Mouse (Mus musculus): ENCODE data around the gene Ncdn.
A peak's percentile ranks its signal among the peaks of the same experiment; 100 is the strongest.

Ncdn gene

DNA sequence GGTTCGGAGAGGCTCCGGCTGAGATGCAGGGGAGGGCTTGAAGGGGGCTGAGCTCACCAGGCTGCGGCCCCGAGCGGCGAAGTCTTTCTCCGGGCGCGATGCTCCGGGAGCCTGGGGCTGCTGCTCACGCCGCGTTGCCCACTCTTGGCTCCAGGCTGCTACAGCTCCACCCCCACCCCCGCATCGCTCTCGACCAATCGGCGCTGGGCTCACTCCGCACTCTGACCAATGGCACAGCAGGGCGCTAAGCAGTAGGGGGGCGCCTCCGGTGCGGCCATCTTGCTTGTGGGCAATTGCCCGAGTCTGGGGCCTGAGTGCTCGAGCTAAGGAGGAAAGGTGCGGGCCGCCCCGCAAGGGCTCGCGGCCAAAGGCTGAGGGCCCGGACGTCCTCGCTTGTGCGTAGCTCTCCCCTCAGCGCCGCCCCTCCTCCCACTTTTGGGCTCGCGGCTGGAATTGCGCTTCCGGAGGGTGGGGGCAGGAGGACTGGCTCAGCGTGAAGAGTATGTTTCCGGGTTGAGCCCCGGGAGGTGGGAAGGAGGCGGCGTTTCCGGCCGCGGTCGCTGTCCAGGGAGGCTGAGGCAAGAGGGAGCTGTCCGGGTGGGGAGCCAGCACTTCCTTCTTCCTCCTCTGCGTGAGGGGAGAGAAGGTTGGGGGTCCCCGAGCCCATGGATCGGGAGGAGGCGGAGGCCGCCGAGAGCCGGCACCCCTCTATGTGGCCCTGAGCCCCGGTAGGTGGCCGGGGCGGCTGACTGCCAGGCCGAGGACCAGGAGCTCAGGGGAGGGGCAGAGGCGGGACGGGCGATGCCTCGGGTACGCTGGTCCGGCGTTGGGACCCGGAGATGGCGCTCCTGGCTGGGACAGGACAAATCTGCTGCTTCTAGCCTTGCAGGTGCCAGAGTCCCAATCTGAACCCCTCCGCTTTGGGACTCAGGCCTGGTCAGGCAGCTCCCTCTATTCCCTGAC lies at the start of gene Ncdn, which contains the start of gene AU040320:
Ncdn (minus strand) TSS at position 171 of the 963 bp plus-strand sequence.
AU040320 (plus strand) TSS at position 277 of the 963 bp plus-strand sequence.
- DNase-seq = peak; percentile 98

DNA sequence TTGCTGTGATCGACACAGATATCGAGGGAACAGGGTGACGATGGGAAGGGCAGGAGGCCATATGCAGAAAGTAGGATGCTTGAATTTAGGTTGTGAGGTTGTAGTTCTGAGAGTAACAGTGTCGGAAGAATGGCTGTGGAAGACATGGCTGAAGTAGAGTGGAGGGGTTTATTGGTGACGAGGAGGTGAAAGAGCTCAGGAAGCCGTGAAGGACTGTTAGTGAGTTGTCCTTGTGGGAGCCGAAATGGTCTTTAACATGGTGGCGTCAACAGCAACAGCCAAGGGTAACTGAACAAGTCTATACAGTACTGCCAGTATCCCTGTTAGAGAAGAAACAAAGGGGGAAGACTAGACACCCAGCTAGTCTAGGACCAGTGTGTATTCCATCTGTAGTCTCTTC lies 48.9 kb upstream of the Ncdn start:
- DNase-seq = no peak

DNA sequence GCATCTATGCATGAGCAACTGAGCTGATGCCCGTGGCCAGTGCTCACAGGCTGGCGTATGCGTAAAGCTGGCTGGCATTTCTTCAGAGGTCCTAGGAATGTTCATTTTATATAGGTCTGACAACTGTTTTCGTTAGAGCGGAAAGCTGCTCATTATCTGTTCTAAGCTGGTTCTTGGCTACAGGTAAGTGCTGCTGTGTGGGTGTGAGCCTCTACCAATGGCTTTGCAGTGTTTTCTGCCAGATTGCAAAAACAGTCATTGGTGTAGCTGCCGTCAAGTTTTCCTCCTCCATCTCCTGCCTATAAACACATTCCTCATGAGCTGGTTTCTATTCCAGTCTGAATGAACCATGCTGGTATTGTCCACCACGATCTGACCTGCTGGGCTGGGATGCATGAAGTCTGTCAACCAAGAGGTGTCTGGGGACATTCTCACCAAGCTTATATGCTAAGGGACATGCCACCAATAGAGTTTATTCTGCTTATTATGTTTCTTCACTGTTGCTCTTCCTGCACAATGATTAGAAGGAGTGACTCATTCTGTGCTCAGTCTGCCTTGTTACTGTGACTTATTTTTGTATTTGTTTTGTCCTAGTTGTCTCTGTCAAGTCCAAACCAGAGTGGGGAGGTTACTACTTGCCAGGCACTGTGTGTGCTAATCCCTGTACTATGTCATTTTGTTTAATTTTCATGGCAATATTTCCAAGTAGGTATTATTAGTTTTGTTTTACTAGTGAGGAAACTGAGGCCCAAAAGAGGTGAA lies 39.3 kb upstream of the Ncdn start:
- no peak for DNase-seq

DNA sequence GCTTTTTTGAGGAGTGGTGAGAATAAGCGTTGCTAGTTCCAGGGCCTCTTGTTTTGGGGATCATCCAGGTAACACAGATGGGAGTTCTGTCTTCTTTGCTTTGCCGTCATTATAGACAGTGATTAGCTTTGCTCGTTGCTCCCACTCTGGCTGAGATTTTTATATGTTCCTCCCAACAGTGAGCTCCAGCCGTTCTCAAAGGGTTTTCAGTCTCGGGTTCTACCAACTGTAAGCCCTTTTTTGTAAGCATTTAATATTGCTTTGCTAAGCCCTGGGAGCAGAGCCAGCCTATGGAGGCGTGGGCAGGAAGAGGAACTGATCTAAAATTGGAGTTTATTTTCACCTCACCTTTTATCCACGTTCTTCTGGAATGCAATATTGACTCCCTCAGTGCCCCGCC lies 29.8 kb upstream of the Ncdn start:
- no peak for DNase-seq

DNA sequence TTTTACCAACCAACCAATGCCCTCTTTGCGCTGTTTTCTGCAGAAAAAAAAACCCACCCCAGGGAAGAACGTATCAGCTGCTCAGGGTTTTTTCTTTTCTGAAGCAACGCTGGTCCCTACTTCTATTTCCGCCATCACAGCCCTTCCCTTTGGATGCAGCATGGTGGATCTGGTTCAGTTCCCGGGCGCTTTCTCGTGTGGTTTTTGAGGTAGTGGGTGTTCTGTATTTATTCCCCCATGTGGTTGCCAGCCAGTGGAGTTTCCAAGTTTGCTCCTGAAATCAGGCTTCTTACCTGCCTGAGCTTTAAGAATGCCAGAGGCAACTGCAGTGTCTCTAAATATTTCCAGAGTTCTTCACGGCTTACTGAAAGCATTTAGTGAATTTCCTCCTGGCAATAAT lies 29.3 kb upstream of the Ncdn start:
- no peak for DNase-seq

DNA sequence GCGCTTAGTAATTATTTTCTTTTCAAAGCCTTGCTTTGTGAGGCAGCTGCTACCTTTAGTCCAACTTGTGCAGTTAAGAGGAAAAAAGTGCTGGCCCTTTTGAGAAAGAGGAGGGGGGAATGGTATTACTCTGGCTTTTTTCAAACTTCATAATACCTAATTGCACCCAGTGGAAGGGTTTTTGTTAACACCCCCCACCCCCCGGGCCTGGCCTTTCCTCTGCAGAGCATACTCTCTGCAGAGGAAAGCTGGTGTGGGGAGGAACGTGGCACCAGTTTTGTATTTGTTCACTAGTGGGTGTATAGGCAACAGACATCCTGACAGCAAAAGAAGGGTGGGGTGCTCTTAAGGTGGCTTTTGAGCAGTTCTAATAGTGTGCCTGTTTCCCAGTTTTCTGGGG lies 28.6 kb upstream of the Ncdn start:
- DNase-seq = no peak

GRCm38 (mm10) chr4:126779826-126780775 lies 26.9 kb upstream of the Ncdn start:
- no peak for DNase-seq

- no peak for DNase-seq
Measured at GRCm38 (mm10) chr4:126779148-126779581, 25.9 kb upstream of the Ncdn start.

GRCm38 (mm10) chr4:126775182-126775581 lies 21.9 kb upstream of the Ncdn start:
- DNase-seq = no peak

GRCm38 (mm10) chr4:126773871-126774270 lies 20.6 kb upstream of the Ncdn start:
- DNase-seq = no peak

GRCm38 (mm10) chr4:126770831-126771230 lies 17.6 kb upstream of the Ncdn start:
- no peak for DNase-seq

- DNase-seq = no peak
Measured at GRCm38 (mm10) chr4:126769800-126770563, 16.7 kb upstream of the Ncdn start.

DNA sequence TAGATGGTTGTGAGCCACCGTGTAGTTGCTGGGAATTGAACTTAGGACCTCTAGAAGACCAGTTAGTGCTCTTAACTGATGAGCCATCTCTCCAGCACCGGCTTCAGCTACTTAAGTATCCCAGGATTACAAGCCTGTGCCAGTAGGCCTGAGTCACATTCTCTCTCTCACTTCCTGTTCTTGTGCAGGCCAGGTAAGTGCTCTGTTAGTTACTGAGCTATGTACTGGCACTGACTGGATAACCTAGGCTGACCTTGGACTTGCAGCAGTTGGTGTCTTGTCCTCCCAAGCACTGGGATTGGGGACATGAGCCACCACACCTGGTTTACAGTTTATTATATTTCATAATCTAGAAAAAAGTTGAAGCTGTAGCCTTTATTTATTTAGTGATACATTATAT lies 10.2 kb upstream of the Ncdn start:
- DNase-seq = no peak

DNA sequence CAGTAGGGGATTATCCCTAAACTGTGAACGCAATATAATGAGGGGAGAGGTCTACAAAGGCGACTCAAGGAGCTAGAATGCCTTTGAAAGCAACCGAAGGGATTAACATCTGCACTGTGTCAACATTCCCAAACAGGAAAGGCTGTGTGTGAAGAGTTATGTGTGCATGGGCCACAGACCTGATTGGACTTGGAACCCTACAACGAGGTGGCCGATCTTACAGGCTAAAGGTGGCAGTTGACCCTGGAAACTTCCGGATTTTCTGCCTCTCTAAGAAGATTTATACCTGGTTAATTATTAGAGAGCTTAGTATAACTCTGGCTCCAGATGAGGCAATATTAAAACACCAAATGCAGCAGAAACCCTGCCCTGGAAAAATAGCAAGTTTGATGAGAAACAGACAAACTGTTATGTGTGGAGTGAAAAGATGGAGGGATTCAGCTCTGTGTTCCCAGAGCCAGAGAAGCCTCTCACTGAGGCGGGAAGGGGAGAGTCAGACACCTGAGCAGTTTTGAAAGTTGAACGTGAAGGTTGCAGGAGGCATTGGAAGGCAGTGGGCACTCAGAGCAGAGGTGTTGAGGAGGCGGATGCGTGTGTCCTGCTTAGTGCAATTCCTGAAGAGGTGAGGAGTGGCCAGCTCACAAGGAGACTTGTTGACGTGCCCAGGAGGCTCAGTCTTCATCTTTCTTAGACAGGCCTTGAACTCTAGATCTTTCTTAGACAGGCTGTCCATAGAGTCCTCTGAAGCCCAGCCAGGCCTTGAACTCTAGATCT lies 9.5 kb upstream of the Ncdn start:
- DNase-seq = no peak

DNA sequence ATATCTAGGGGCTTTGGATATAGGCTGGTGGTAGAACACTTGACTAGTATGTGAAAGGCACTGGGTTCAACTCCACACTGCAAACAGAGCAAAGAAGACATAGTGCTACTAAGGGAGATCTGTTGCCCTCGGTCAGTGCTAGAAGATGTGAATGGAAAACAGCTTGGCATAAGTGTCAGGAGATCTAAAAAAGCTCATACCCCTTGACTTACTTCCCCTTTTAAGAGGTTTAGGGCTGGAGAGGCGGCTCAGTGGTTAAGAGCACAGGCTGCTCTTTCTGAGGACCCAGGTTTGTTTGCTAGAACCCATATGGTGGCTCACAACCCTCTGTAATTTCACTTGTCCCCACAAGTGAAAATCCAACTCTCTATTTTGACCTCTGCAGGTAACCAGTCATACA lies 6.2 kb upstream of the Ncdn start:
- no peak for DNase-seq

DNA sequence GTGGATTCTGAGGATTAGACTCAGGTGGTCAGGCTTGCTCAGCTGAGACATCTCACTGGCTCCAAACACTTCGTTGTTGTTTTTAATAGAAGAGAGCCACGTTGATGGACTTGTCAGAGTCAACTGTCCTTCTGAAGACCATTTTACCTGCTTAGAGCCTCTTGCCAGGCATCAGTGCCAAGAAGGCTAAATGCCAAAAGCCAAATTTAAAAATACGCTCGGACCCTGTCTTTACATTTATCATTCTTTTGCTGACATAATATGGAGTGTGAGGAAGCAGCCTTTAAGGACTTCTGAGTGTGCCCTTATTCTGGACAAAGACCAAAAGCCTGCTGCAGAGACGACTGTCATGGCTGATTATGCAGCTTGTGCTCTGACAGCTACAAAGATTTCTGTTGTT lies 5.1 kb upstream of the Ncdn start:
- no peak for DNase-seq

DNA sequence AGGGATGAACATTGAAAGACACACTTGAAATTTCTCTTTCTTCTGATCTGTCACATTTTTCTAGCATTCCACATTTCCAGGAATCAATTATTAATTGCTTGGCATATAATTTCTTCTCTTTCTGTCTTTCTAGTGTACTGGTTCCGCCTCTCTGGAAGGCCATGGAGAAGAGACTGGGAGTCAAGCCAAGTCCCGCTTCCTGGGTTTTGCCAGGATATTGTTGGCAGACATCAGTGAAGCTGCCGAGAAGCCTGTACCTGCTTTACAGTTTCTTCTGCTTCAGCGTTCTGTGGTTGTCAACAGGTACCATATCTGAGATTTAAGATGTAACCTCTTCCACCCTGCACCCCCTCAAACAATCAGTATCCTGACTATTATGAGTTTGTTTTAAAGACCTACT lies 3.5 kb upstream of the Ncdn start:
- no peak for DNase-seq

- DNase-seq = no peak
Measured at GRCm38 (mm10) chr4:126754736-126755374, 1.6 kb upstream of the Ncdn start.

GRCm38 (mm10) chr4:126754231-126754611 lies 983 bp upstream of the Ncdn start:
- no peak for DNase-seq

- peak; percentile 63 for DNase-seq
Measured at GRCm38 (mm10) chr4:126752608-126753141, 563 bp downstream of the Ncdn start.
